Mouse (Mus musculus) right cerebral cortex, postnatal 25 days (tissue): Measurements from ENCODE around the gene Ppp1r9a.

Source experiments
- DNase-seq: peaks from one replicate; pipeline ENCODE4 v3.0.0; 2022

Ppp1r9a gene

DNA sequence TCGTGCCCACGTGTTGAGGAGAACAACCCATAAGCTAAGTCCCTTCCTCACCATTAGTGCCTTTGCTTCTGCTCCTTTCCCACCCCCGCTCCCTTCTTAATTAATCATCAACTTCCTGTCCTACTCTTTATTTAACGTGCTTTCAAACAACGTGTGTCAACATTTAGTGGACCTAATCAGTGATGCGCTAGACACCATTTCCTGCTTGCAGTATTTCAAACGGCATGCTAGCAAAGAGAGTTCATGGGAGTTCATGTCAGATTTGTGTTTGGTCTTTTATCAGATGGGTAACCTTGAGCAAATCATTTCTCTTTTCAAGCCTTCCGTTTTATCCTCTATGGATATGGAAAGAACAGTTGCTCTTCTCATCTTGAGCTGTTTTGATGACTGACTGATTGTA lies 210.4 kb downstream of the Ppp1r9a start:
- no peak for DNase-seq

DNA sequence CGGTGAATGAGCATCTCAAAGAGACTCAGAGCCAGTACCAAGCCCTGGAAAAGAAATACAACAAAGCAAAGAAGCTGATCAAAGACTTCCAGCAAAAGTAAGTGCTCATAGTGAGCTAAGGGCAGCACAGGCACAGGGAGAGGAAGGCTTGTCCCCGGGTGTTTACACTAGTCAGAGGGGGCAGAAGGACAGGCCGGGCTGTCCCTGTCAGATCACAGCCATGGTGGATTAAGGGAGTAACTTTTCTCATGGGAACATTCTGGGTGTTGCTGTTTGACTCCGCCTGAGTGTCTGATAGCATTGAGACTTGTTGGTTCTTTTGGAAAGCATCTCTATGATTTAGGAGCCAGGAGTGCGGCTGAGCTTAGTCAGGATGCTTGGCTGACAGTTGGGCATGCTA lies 211.0 kb downstream of the Ppp1r9a start:
- no peak for DNase-seq

- DNase-seq = no peak
Measured at GRCm38 (mm10) chr6:5114857-5115256, 212.1 kb downstream of the Ppp1r9a start.

- no peak for DNase-seq
Measured at GRCm38 (mm10) chr6:5119181-5119910, 216.6 kb downstream of the Ppp1r9a start.

DNA sequence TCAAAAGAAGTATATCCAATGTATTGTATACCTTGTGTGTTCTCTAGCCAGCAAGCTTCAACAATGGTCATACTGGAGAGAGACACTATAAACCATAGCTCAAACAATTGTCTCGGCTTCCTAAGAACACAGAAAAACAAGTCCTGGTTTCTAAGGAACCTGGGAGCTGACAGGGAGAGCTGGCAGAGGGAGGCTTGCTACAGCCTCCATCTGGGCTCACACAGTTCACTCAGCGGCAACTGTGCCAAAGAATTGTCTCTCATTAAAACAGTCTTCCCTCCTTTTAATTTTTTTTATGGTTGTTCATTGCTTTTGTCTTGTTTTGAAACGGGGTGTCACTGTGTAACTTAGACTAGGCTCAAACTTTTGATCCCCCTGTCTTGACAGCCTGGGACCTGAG lies 217.5 kb downstream of the Ppp1r9a start:
- no peak for DNase-seq

DNA sequence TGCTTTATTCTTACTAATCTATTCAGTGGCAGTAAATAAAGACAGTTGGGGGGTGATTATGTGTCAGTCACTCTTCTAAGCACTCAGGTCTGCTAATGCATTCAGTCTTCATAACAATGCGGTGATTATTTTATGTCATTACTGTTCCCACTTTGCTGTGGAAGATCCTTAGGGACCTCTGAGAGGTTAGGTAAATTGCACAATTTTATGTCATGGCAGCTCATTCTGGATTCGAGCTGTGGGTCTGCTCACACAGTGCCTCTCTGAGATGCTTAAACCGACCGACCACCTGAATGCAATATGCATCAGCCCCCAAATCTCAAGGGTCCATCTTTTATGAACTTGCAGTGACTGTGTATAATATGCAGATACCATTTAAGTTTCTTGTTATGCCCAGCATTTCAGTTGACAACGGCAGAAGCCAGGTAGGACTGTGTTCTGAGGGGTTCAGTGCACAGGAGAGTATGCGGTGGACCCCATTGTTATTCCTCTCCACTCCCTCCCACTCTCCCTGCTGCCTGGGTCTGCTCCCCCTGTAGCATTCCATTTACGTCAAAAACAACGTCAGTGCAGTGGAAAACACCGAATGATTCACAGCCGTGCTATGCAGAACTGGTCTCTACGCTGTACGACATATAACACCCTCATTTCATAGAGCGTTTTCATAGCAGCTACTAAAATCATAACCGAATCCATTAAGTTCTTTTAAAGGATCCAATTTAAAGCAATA lies 226.8 kb downstream of the Ppp1r9a start:
- no peak for DNase-seq

GRCm38 (mm10) chr6:5134986-5135385 lies 232.3 kb downstream of the Ppp1r9a start:
- no peak for DNase-seq

DNA sequence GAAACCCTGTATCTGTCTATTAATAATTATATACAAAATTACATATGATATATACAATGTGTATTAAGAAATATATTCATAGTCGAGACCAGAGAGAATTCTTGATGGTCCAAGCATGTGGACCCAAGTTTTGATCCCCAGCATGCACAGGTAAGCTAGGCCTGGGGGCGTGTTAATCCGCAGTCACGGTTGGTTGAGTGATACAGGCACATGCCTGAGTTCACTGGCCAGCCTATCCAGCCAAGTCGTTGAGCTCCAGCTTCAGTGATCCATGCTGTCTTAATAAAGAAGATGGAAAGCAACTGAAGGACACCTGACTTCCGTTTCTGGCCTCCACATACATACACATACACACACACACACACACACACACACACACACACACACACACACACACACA lies 233.3 kb downstream of the Ppp1r9a start:
- no peak for DNase-seq

GRCm38 (mm10) chr6:5138875-5139631 lies 236.3 kb downstream of the Ppp1r9a start:
- DNase-seq = no peak

DNA sequence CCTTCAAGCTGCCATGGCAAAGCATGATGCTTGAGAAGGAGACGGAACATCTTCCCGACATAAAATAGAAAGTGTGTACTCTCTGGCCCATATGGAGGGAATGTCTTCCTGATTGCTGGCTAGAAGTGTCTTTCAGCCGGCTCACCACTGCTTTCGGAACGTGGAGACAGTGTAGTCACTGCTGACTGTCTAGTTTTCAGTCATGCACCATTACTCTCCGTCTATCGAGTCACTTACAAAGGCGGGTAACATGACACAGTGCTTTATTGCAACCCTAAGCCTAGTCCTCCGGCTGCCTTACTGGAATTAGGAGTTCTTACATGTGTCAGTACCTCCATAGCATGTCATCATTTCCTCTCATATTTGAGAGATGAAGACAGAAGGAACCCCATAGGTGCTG lies 236.9 kb downstream of the Ppp1r9a start:
- no peak for DNase-seq

DNA sequence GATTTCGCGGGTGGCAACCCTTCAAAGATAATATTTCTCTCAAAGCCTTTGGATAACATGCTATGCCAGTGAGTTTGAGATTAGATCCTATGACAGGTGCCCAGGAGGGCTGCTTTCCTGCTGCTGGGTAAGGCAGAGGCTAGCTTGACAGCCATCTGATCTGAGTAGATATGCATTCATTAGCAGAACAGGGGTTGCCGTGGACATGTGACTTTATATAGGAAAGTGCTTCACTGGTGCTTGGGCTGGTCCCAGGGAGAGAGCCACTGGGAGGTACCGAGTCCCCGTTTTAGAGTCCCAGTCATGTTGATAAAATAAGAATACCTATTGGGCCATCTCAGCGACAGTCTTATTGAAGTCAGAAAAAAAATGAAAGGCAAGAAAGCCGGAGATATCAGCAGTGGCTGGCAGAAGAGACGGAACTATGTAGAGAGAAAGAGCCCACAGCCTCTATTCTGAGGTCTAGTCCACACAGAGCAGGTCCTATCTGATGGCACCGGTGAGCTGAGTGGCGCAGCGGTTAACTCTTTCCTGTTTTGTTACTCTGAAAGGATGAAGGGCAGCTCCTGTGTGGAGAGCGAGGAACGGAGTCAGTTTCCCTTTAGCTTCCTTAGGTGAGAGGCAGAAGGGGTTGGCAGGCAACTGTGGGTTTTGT lies 244.9 kb downstream of the Ppp1r9a start:
- no peak for DNase-seq

GRCm38 (mm10) chr6:5149941-5150340 lies 247.2 kb downstream of the Ppp1r9a start:
- no peak for DNase-seq

GRCm38 (mm10) chr6:5151171-5151570 lies 248.5 kb downstream of the Ppp1r9a start:
- no peak for DNase-seq

DNA sequence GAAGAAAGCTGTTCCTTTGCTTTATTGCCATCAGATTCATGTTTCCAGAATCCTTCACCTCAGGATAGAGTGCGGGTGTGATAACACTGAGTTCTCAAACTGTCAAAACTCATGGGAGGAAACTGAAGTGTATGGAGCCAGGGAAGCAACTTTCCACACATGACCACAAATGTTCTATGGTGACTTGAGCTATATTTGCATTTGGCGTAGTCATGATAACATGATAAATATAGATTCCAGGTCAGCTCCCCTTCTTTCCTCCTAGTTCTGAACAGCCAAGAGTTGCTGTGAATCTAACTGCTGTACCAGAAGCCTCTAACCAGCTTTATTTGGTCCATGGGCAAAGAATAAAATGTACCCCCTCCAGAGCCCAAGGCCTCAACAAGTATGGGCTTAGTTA lies 249.5 kb downstream of the Ppp1r9a start:
- DNase-seq = no peak

- no peak for DNase-seq
Measured at GRCm38 (mm10) chr6:5154786-5155185, 252.1 kb downstream of the Ppp1r9a start.

- DNase-seq = no peak
Measured at GRCm38 (mm10) chr6:5155313-5155927, 252.7 kb downstream of the Ppp1r9a start.

- DNase-seq = no peak
Measured at GRCm38 (mm10) chr6:5156541-5157425, 254.1 kb downstream of the Ppp1r9a start.

- DNase-seq = no peak
Measured at GRCm38 (mm10) chr6:5159385-5159791, 256.7 kb downstream of the Ppp1r9a start.

- DNase-seq = no peak
Measured at GRCm38 (mm10) chr6:5162052-5162451, 259.3 kb downstream of the Ppp1r9a start.

GRCm38 (mm10) chr6:5163507-5164144 lies 260.9 kb downstream of the Ppp1r9a start:
- DNase-seq = no peak

GRCm38 (mm10) chr6:5164855-5165254 lies 262.1 kb downstream of the Ppp1r9a start:
- DNase-seq = no peak
